In the genomic region with DNA sequence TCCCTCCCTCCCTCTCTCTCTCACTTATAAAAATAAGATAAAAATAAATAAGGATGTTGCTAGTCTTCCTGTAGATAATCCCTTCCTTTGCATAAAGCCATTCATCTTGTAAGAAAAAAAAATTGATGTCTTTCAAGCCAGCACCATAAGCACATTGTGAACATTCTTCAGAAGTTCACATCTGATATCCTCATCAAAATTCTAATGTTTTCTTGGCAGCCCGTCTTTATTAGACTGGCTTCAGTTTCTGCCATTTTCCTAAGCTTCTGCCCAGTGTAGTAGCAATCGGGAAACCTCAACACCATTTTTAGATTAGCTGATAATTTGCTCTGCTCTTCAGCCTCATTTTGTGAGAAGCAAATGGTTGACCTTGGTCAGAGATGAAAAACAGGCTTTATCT, we compare ENCODE assay signal across 23 mouse cellular contexts.
"Had no signal": no experiment of that assay in that cellular context is flagged by ENCODE, and none has a peak within 500 bp of the region (broad histone marks: within the 10 kb centered on the region; RNA-seq: fewer than 3 reads in every experiment).

No protein-coding gene starts in this region.

- H3K36me3 ChIP-seq: heart, embryonic 13.5 days; heart, embryonic 15.5 days; hindbrain, embryonic 10.5 days; hindbrain, embryonic 12.5 days; limb, embryonic 10.5 days; limb, embryonic 12.5 days; liver, embryonic 13.5 days; liver, embryonic 15.5 days had no signal

- H3K4me3 ChIP-seq: heart, embryonic 13.5 days; heart, embryonic 15.5 days; hindbrain, embryonic 10.5 days; hindbrain, embryonic 12.5 days; layer of hippocampus, adult 2 months; left cerebral cortex, adult 2 months; limb, embryonic 10.5 days; limb, embryonic 12.5 days; liver, embryonic 13.5 days; liver, embryonic 15.5 days had no signal

- H3K27me3 ChIP-seq: heart, embryonic 13.5 days; heart, embryonic 15.5 days; hindbrain, embryonic 12.5 days; limb, embryonic 12.5 days; liver, embryonic 13.5 days; liver, embryonic 15.5 days had no signal

- DNase-seq: gastrocnemius, postnatal 14 days; heart, postnatal 4 days; kidney, adult 11 months; kidney, adult 2 months; kidney, postnatal 10 days; kidney, postnatal 25 days; kidney, postnatal 4 days; liver; liver, embryonic 13.5 days; liver, postnatal 0 days had no signal

- H3K9ac ChIP-seq: heart, embryonic 13.5 days; heart, embryonic 15.5 days; hindbrain, embryonic 12.5 days; hindbrain, embryonic 14.5 days; limb, embryonic 12.5 days; liver, embryonic 13.5 days; liver, embryonic 15.5 days; liver, postnatal 0 days had no signal

- H3K9me3 ChIP-seq: heart, embryonic 13.5 days; heart, embryonic 15.5 days; hindbrain, embryonic 10.5 days; hindbrain, embryonic 12.5 days; limb, embryonic 10.5 days; limb, embryonic 12.5 days; liver, embryonic 13.5 days; liver, embryonic 15.5 days had no signal

- H3K4me1 ChIP-seq: heart, embryonic 13.5 days; heart, embryonic 15.5 days; hindbrain, embryonic 10.5 days; hindbrain, embryonic 12.5 days; limb, embryonic 10.5 days; limb, embryonic 12.5 days; liver, embryonic 13.5 days; liver, embryonic 15.5 days had no signal

- H3K27ac ChIP-seq: heart, embryonic 13.5 days; heart, embryonic 15.5 days; hindbrain, embryonic 10.5 days; hindbrain, embryonic 12.5 days; hindbrain, embryonic 14.5 days; layer of hippocampus, adult 2 months; left cerebral cortex, adult 2 months; limb, embryonic 10.5 days; limb, embryonic 12.5 days; liver, embryonic 13.5 days; liver, embryonic 15.5 days had no signal

- H3K4me2 ChIP-seq: heart, embryonic 13.5 days; heart, embryonic 15.5 days; hindbrain, embryonic 12.5 days; hindbrain, embryonic 14.5 days; limb, embryonic 12.5 days; liver, embryonic 11.5 days; liver, embryonic 13.5 days; liver, embryonic 15.5 days had no signal

- ATAC-seq: hindbrain, embryonic 16.5 days; intestine, embryonic 16.5 days; liver, postnatal 0 days had no signal
